Mouse (Mus musculus) leukemia stem cell, adult 10-12 weeks (primary cell): ENCODE measurements around the gene Pusl1. TPM values are rescaled to one million over a fixed set of nuclear protein-coding genes. Genes with fewer than 3 reads are reported as not detected.

Experiments used
- polyA plus RNA-seq: library from polyadenylated mRNA; stranded (reverse); fragments of >175 nt; gene quantifications from 2 replicates; pipeline ENCODE4 v1.2.3, GENCODE M21; 2012; ENCODE audit warnings: low replicate concordance

Gene Pusl1
- polyA plus RNA-seq, result 349 and 415 TPM in 2 replicates

GRCm38 (mm10) chr4:155891551-155892001 lies at the start of gene Pusl1, which contains the start of gene Acap3:
Gene Pusl1 (minus strand): TSS chr4:155891781.
Gene Acap3 (plus strand): TSS chr4:155891822.

GRCm38 (mm10) chr4:155869317-155870033 lies 22.1 kb downstream of the Pusl1 start, which contains the start of the genes Cptp and Ints11:
Gene Cptp (minus strand): TSS chr4:155869440.
Gene Ints11 (plus strand): TSS chr4:155869546.

GRCm38 (mm10) chr4:155863001-155863400 lies 28.6 kb downstream of the Pusl1 start, which contains the start of gene Tas1r3:
Gene Tas1r3 (minus strand): TSS chr4:155863362.

GRCm38 (mm10) chr4:155846871-155847578 lies 44.6 kb downstream of the Pusl1 start, which contains the start of gene Dvl1:
Gene Dvl1 (plus strand): TSS chr4:155847402.

GRCm38 (mm10) chr4:155839483-155839910 lies 52.1 kb downstream of the Pusl1 start, which contains the start of gene Mxra8:
Gene Mxra8 (plus strand): TSS chr4:155839680.

Other genes starting within 250 kb of the Pusl1 start
- not detected in 2 replicates for gene Gm10563, start 246.4 kb downstream of the Pusl1 start, polyA plus RNA-seq
- gene Mmp23, start 238.4 kb downstream of the Pusl1 start, polyA plus RNA-seq, result 0.21 and 3.1 TPM in 2 replicates
- 37.9 and 63.0 TPM in 2 replicates for gene Mib2, start 222.6 kb downstream of the Pusl1 start, polyA plus RNA-seq
- gene Fndc10, start 197.4 kb downstream of the Pusl1 start, polyA plus RNA-seq, result 2.6 TPM in 2 replicates
- 23.8 and 40.4 TPM in 2 replicates for gene Ssu72, start 187.0 kb downstream of the Pusl1 start, polyA plus RNA-seq
- gene Tmem240, start 157.0 kb downstream of the Pusl1 start, polyA plus RNA-seq, result 0.27 and 0.50 TPM in 2 replicates
- gene Atad3a, start 130.7 kb downstream of the Pusl1 start, polyA plus RNA-seq, result 52.4 and 57.8 TPM in 2 replicates
- gene Vwa1, start 117.1 kb downstream of the Pusl1 start, polyA plus RNA-seq, result 1.1 and 2.2 TPM in 2 replicates
- 0.24 and 0.29 TPM in 2 replicates for gene Tmem88b, start 105.9 kb downstream of the Pusl1 start, polyA plus RNA-seq
- gene Ankrd65, start 101.3 kb downstream of the Pusl1 start, polyA plus RNA-seq, result not detected in 2 replicates
- gene Mrpl20, start 88.9 kb downstream of the Pusl1 start, polyA plus RNA-seq, result 26.3 and 70.8 TPM in 2 replicates
- gene Ccnl2, start 79.3 kb downstream of the Pusl1 start, polyA plus RNA-seq, result 33.3 and 37.7 TPM in 2 replicates
- gene Aurkaip1, start 60.5 kb downstream of the Pusl1 start, polyA plus RNA-seq, result 142 and 271 TPM in 2 replicates
- 0.21 and 2.1 TPM in 2 replicates for gene Mxra8, start 52.1 kb downstream of the Pusl1 start, polyA plus RNA-seq
- gene Dvl1, start 44.4 kb downstream of the Pusl1 start, polyA plus RNA-seq, result 152 and 222 TPM in 2 replicates
- gene Tas1r3, start 28.4 kb downstream of the Pusl1 start, polyA plus RNA-seq, result 0.08 TPM in 1 of 2 replicates, not detected in the other
- gene Cptp, start 22.3 kb downstream of the Pusl1 start, polyA plus RNA-seq, result 2.0 and 2.6 TPM in 2 replicates
- 16.3 and 20.4 TPM in 2 replicates for gene Ints11, start 22.2 kb downstream of the Pusl1 start, polyA plus RNA-seq
- 59.5 and 63.0 TPM in 2 replicates for gene Acap3, start within 50 bp of the Pusl1 start, polyA plus RNA-seq
- gene Ube2j2, start 52.0 kb upstream of the Pusl1 start, polyA plus RNA-seq, result 114 and 120 TPM in 2 replicates
- gene C1qtnf12, start 70.5 kb upstream of the Pusl1 start, polyA plus RNA-seq, result 122 and 138 TPM in 2 replicates
- 3.2 and 4.0 TPM in 2 replicates for gene B3galt6, start 100.9 kb upstream of the Pusl1 start, polyA plus RNA-seq
- gene Sdf4, start 101.1 kb upstream of the Pusl1 start, polyA plus RNA-seq, result 40.5 and 45.3 TPM in 2 replicates
- gene Tnfrsf4, start 122.1 kb upstream of the Pusl1 start, polyA plus RNA-seq, result 3.1 and 8.5 TPM in 2 replicates
- 5.5 and 8.2 TPM in 2 replicates for gene Tnfrsf18, start 134.4 kb upstream of the Pusl1 start, polyA plus RNA-seq
- gene Ttll10, start 167.6 kb upstream of the Pusl1 start, polyA plus RNA-seq, result not detected in 2 replicates
- gene 9430015G10Rik, start 218.2 kb upstream of the Pusl1 start, polyA plus RNA-seq, result 8.2 and 26.6 TPM in 2 replicates
- gene Rnf223, start 238.7 kb upstream of the Pusl1 start, polyA plus RNA-seq, result 1.0 and 1.2 TPM in 2 replicates